Mouse (Mus musculus) E14TG2a.4 (cell line): ENCODE measurements around the gene Atp6v0a4.

Experiments
- H3K27me3 ChIP-seq: 2 replicates; pipeline ENCODE4 v1.6.1; 2014; ENCODE audit warnings: low read length, control low read depth; ENCODE audit not compliant: insufficient read depth
- H3K36me3 ChIP-seq: 2 replicates; pipeline ENCODE4 v1.6.1; 2014; ENCODE audit warnings: low read length, control low read depth; ENCODE audit not compliant: insufficient read depth
- H3K4me1 ChIP-seq: replicated peaks from 2 replicates; pipeline ENCODE4 v1.6.1; 2014; ENCODE audit warnings: low read depth, low read length, control low read depth
- H3K4me3 ChIP-seq: replicated peaks from 2 replicates; pipeline ENCODE4 v1.5.1; 2014; ENCODE audit warnings: mild to moderate bottlenecking, low read length
- H3K9me3 ChIP-seq: 2 replicates; pipeline ENCODE4 v1.6.1; 2014; ENCODE audit warnings: low read length, control low read depth
- CTCF ChIP-seq: conservative IDR thresholded peaks from 2 replicates; pipeline ENCODE4 v1.5.1; 2014; ENCODE audit warnings: low read length
- NANOG ChIP-seq: IDR thresholded peaks from 2 replicates; pipeline ENCODE4 v1.6.1; 2014; ENCODE audit warnings: borderline replicate concordance, low read length, mixed read lengths
- POU5F1 ChIP-seq: IDR thresholded peaks from 2 replicates; pipeline ENCODE4 v1.6.1; 2014; ENCODE audit warnings: low read length, borderline replicate concordance

The Atp6v0a4 gene

GRCm38 (mm10) chr6:38058805-38059204 lies 65.6 kb downstream of the Atp6v0a4 start:
- Histone ChIP-seq H3K9me3 (peaks cover 17% of the 10 kb centered on the region), H3K4me3 (no peak overlapping the region), H3K4me1 (peaks cover 8% of the 10 kb centered on the region; the same call in 1 of the 2 replicates), H3K36me3 (no peaks in the 10 kb centered on the region), H3K27me3 (no peaks in the 10 kb centered on the region)
- TF ChIP-seq NANOG (no peak), CTCF (peak; percentile 62), POU5F1 (no peak)

- Histone ChIP-seq H3K36me3 (no peaks in the 10 kb centered on the region), H3K4me3 (no peak overlapping the region)
These were observed 68.7 kb downstream of the Atp6v0a4 start for GRCm38 (mm10) chr6:38055471-38056330.

GRCm38 (mm10) chr6:38049601-38050000 lies 74.8 kb downstream of the Atp6v0a4 start:
- Histone ChIP-seq H3K9me3 (no peaks in the 10 kb centered on the region), H3K4me1 (peaks cover 8% of the 10 kb centered on the region), H3K4me3 (no peak overlapping the region), H3K27me3 (no peaks in the 10 kb centered on the region), H3K36me3 (no peaks in the 10 kb centered on the region)
- TF ChIP-seq CTCF (peak; percentile 41), POU5F1 (no peak)

More at GRCm38 (mm10) chr6:38055471-38056330, 68.7 kb downstream of the Atp6v0a4 start:
- Histone ChIP-seq H3K4me1 (peaks cover 8% of the 10 kb centered on the region; the same call in 1 of the 2 replicates), H3K27me3 (no peaks in the 10 kb centered on the region), H3K9me3 (no peaks in the 10 kb centered on the region)
- TF ChIP-seq POU5F1 (no peak), CTCF (no peak), NANOG (no peak)

- H3K36me3 ChIP-seq, result no peaks in the 10 kb centered on the region
- no peaks in the 10 kb centered on the region for H3K9me3 ChIP-seq
- no peak overlapping the region for H3K4me3 ChIP-seq
- no peaks in the 10 kb centered on the region for H3K27me3 ChIP-seq
- peaks cover 8% of the 10 kb centered on the region for H3K4me1 ChIP-seq
- TF ChIP-seq POU5F1 (no peak), NANOG (no peak), CTCF (no peak)
These were observed 75.4 kb downstream of the Atp6v0a4 start for GRCm38 (mm10) chr6:38048800-38049561.

- Histone ChIP-seq H3K9me3 (no peaks in the 10 kb centered on the region), H3K4me3 (no peak overlapping the region), H3K36me3 (no peaks in the 10 kb centered on the region), H3K27me3 (no peaks in the 10 kb centered on the region), H3K4me1 (peaks cover 8% of the 10 kb centered on the region)
- TF ChIP-seq NANOG, result no peak
- TF ChIP-seq CTCF, result no peak
- TF ChIP-seq POU5F1, result no peak
These were observed 76.4 kb downstream of the Atp6v0a4 start for GRCm38 (mm10) chr6:38048003-38048402.

- Histone ChIP-seq H3K4me1 (peaks cover 8% of the 10 kb centered on the region), H3K27me3 (no peaks in the 10 kb centered on the region), H3K36me3 (no peaks in the 10 kb centered on the region), H3K9me3 (no peaks in the 10 kb centered on the region), H3K4me3 (no peak within 1 kb of the TSS)
- TF ChIP-seq NANOG (no peak), POU5F1 (no peak), CTCF (no peak)
These were observed 77.5 kb downstream of the Atp6v0a4 start, which contains the start of gene Svopl for GRCm38 (mm10) chr6:38046838-38047237. Gene Svopl (minus strand): TSS chr6:38046996.

- no peaks in the 10 kb centered on the region for H3K27me3 ChIP-seq
- TF ChIP-seq POU5F1, result no peak
- TF ChIP-seq NANOG, result no peak
- no peak for TF ChIP-seq CTCF
- H3K4me3 ChIP-seq, result no peak overlapping the region
- no peaks in the 10 kb centered on the region for H3K9me3 ChIP-seq
- no peaks in the 10 kb centered on the region for H3K36me3 ChIP-seq
- no peaks in the 10 kb centered on the region for H3K4me1 ChIP-seq
These were observed 91.4 kb downstream of the Atp6v0a4 start for GRCm38 (mm10) chr6:38032801-38033566.
